ENCODE assay signal across 8 mouse cellular contexts in the genomic region with DNA sequence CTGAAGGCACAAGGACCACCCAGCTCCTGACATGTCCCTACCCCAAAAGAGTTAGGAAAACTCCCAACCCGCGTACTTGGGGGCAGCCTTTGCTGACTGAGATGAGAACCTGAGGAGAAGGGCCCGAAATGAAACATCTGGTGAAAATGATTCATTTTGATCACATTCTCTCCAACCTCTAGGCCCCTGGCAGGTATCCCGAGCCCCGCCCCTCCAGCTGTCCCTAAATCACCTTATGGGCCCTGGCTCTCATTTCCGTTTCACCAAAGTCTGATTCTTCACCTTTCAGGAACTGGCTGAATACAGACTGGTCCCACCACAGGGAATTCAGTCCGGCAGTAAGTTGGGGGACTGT. TPM values are rescaled to one million over a fixed set of nuclear protein-coding genes. Genes with fewer than 3 reads are reported as not detected.
DNase-seq lines count a peak whose midpoint lies in the region; ATAC-seq and TF ChIP-seq lines count a peak whose summit lies in the region.

No protein-coding gene starts in this region.

- peak overlapping the region; percentile 57 for H3K9ac ChIP-seq in lung, embryonic 16.5 days (ENCODE audit: low read length)
- no peak overlapping the region for H3K9ac ChIP-seq in stomach, embryonic 14.5 days (replicated peaks; ENCODE audit: low read depth, low read length)

- no peak for TF ChIP-seq POLR2A in cerebellum, adult 2 months (IDR thresholded peaks at IDR 0.05; ENCODE audit: borderline replicate concordance, insufficient read depth, low read length)

- WGBS in cerebellum, adult 2 months: 19% methylated on average over 7 of the region's 7 CpGs
- 20% methylated on average over 7 of the region's 7 CpGs for WGBS in lung, embryonic 16.5 days
- 14% methylated on average over 7 of the region's 7 CpGs for WGBS in limb, embryonic 10.5 days
- WGBS in stomach, embryonic 14.5 days: 14% methylated on average over 7 of the region's 7 CpGs

- no peaks in the 10 kb centered on the region for H3K9me3 ChIP-seq in lung, embryonic 16.5 days (ENCODE audit: control insufficient read depth, low read length)
- no peaks in the 10 kb centered on the region for H3K9me3 ChIP-seq in limb, embryonic 10.5 days (replicated peaks)
- H3K9me3 ChIP-seq in stomach, embryonic 14.5 days (ENCODE audit: control insufficient read depth, low read depth, low read length): no peaks in the 10 kb centered on the region

- H3K4me1 ChIP-seq in cerebellum, adult 2 months (ENCODE audit: control insufficient read depth, insufficient read depth, low read length): no peaks in the 10 kb centered on the region; the same call in 1 of the 2 replicates
- H3K4me1 ChIP-seq in lung, embryonic 16.5 days (replicated peaks; ENCODE audit: control insufficient read depth, insufficient read depth, low read length): peaks cover 7% of the 10 kb centered on the region
- peaks cover 15% of the 10 kb centered on the region for H3K4me1 ChIP-seq in limb, embryonic 10.5 days
- peaks cover 7% of the 10 kb centered on the region; the same call in 1 of the 2 replicates for H3K4me1 ChIP-seq in stomach, embryonic 14.5 days (ENCODE audit: control insufficient read depth, insufficient read depth, low read length)

- H3K4me2 ChIP-seq in lung, embryonic 16.5 days (ENCODE audit: low read depth, low read length): peak overlapping the region; percentile 74
- peak overlapping the region; percentile 51 for H3K4me2 ChIP-seq in stomach, embryonic 14.5 days (replicated peaks; ENCODE audit: low read depth, low read length)

- H3K36me3 ChIP-seq in lung, embryonic 16.5 days (ENCODE audit: control insufficient read depth, insufficient read depth, low read length): no peaks in the 10 kb centered on the region
- H3K36me3 ChIP-seq in limb, embryonic 10.5 days: no peaks in the 10 kb centered on the region
- H3K36me3 ChIP-seq in stomach, embryonic 14.5 days (ENCODE audit: control insufficient read depth, insufficient read depth, low read length): no peaks in the 10 kb centered on the region

- TF ChIP-seq CTCF in cerebellum, adult 2 months (IDR thresholded peaks at IDR 0.05; ENCODE audit: borderline replicate concordance, insufficient read depth, low read depth, low read length): no peak

- no peak for ATAC-seq in lung, embryonic 16.5 days (ENCODE audit: low read depth)
- ATAC-seq in stomach, embryonic 14.5 days (ENCODE audit: insufficient number of reproducible peaks, insufficient read depth, low FRiP score, low read depth): no peak
- ATAC-seq in cerebellum, adult (ENCODE audit: insufficient number of reproducible peaks, low FRiP score, low TSS enrichment): no peak

- DNase-seq in cerebellum, adult 2 months: no peak
- no peak for DNase-seq in cerebellum, adult 8-10 months
- no peak for DNase-seq in lung, postnatal 4 days
- DNase-seq in limb, embryonic 10.5 days (ENCODE audit: low spot score): no peak
- DNase-seq in left cerebral cortex, adult 8-10 months (ENCODE audit: low spot score in 2 of 2): no peak

- H3K4me3 ChIP-seq in cerebellum, adult 2 months (replicated peaks; ENCODE audit: insufficient read depth, low read depth, low read length): peak overlapping the region; percentile 11
- H3K4me3 ChIP-seq in lung, embryonic 16.5 days (ENCODE audit: low read length): peak overlapping the region; percentile 50
- H3K4me3 ChIP-seq in limb, embryonic 10.5 days: peak overlapping the region; percentile 43
- peak overlapping the region; percentile 25 for H3K4me3 ChIP-seq in stomach, embryonic 14.5 days (ENCODE audit: low read depth, low read length)

- H3K27me3 ChIP-seq in cerebellum, adult 2 months (ENCODE audit: control insufficient read depth, insufficient read depth, low read length): no peaks in the 10 kb centered on the region
- H3K27me3 ChIP-seq in lung, embryonic 16.5 days (ENCODE audit: control insufficient read depth, insufficient read depth, low read depth, low read length): no peaks in the 10 kb centered on the region
- peaks cover 28% of the 10 kb centered on the region for H3K27me3 ChIP-seq in limb, embryonic 10.5 days (ENCODE audit: low read depth, poor library complexity, severe bottlenecking)
- no peaks in the 10 kb centered on the region for H3K27me3 ChIP-seq in stomach, embryonic 14.5 days (ENCODE audit: control insufficient read depth, insufficient read depth, low read length)

- H3K27ac ChIP-seq in cerebellum, adult 2 months (ENCODE audit: insufficient read depth, low read length): no peak overlapping the region
- no peak overlapping the region for H3K27ac ChIP-seq in lung, embryonic 16.5 days (ENCODE audit: low read length)
- no peak overlapping the region for H3K27ac ChIP-seq in limb, embryonic 10.5 days
- H3K27ac ChIP-seq in stomach, embryonic 14.5 days (ENCODE audit: low read length): no peak overlapping the region

RNA-seq across cellular contexts. Expression of a gene that starts 25.8 kb away (rescaled TPM):
- polyA plus RNA-seq in cerebellum, adult 2 months (2012; rRNA removed): 0.63 and 0.84 TPM in 2 replicates
- 0.09 and 0.25 TPM in 2 replicates for polyA plus RNA-seq in lung, embryonic 16.5 days (2015; fragmentation: Nextera tagmentation; extraction: Ambion mirVana)
- polyA plus RNA-seq in limb, embryonic 10.5 days (2016; fragmentation: Nextera tagmentation; extraction: Ambion mirVana): 0.15 TPM in 1 of 2 replicates, not detected in the other
- 0.32 TPM in 1 of 2 replicates, not detected in the other for polyA plus RNA-seq in stomach, embryonic 14.5 days (2014; fragmentation: Nextera tagmentation; extraction: Ambion mirVana)
- 1 to 10 TPM in 1 of 4 experiments, under 1 TPM in 3; 0.32 to 1.1 (median 0.68) TPM for total RNA-seq in left cerebral cortex, adult 8-10 months (2022)

RNA-seq across cellular contexts. Expression of a gene that starts 31.0 kb away (rescaled TPM):
- polyA plus RNA-seq in cerebellum, adult 2 months (2012; rRNA removed): 41.3 and 44.5 TPM in 2 replicates
- 58.3 and 67.2 TPM in 2 replicates for polyA plus RNA-seq in lung, embryonic 16.5 days (2015; fragmentation: Nextera tagmentation; extraction: Ambion mirVana)
- 76.9 and 85.6 TPM in 2 replicates for polyA plus RNA-seq in limb, embryonic 10.5 days (2016; fragmentation: Nextera tagmentation; extraction: Ambion mirVana)
- 70.1 and 72.5 TPM in 2 replicates for polyA plus RNA-seq in stomach, embryonic 14.5 days (2014; fragmentation: Nextera tagmentation; extraction: Ambion mirVana)
- 10 to 100 TPM; 41.9 to 47.2 (median 44.4) TPM for total RNA-seq in left cerebral cortex, adult 8-10 months (2022)
